Mouse (Mus musculus): ENCODE measurements around the gene Pla2g15. TPM values are rescaled to one million over a fixed set of nuclear protein-coding genes. Genes with fewer than 3 reads are reported as not detected.
"Not testable (repeated sequence)": the region's sequence is repeated elsewhere in the genome, so short reads cannot be mapped to it uniquely, and the experiment has no call there.

The Pla2g15 gene
- polyA plus RNA-seq, 1 experiment from 2014 or later, result 24.5 TPM

DNA sequence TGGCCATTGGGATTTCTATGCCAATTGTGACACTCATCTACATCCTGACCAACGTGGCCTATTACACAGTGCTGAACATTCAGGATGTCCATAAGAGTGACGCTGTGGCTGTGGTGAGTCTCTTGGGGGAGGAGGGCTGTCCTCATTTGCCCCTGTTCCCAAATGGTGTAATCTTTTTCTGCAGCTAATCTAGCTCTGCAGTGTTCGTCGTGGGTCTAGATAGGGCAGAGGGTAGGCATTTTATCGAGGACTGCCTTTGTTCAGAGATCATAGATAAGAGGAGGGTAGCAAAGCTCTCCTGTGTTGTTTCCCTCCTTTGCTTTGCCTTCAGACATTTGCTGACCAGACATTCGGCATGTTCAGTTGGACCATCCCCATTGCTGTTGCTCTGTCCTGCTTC, 43.0 kb downstream of the Pla2g15 start:
- peaks cover 25% of the 10 kb centered on the region for H3K36me3 ChIP-seq (ENCODE audit: control insufficient read depth, insufficient read depth, low read length)

DNA sequence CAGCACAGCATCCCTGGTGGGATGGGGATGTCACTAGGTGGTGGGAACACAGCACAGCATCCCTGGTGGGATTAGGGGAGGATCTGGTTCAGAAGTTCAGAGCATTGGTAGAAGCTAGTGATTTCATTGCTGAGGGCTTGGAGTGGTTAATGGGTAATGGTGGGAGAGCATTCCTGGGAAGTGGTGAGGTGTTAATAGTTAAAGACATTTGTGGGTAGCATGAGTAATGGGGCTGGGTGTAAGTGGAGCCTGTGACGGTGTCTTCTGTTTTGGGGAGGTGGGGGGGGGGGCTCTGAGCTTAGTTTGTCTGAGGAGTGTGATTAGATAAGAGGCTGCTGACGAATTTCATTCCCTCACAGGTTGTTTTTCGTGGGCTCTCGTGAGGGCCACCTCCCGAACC, 43.9 kb downstream of the Pla2g15 start:
- H3K4me3 ChIP-seq (ENCODE audit: low read depth, low read length), result no peak overlapping the region
- H3K27ac ChIP-seq (ENCODE audit: low read length), result no peak overlapping the region
- no peak overlapping the region for H3K4me2 ChIP-seq (ENCODE audit: low read length)
- ATAC-seq, result no peak
- H3K9ac ChIP-seq (ENCODE audit: low read depth, low read length), result no peak overlapping the region
- peaks cover 27% of the 10 kb centered on the region for H3K36me3 ChIP-seq (ENCODE audit: control insufficient read depth, insufficient read depth, low read length)
- no peaks in the 10 kb centered on the region for H3K27me3 ChIP-seq (ENCODE audit: control insufficient read depth, insufficient read depth, low read depth, low read length)
- H3K9me3 ChIP-seq (replicated peaks; ENCODE audit: control insufficient read depth, low read length, poor library complexity, severe bottlenecking), result no peaks in the 10 kb centered on the region
- WGBS, result 92% methylated on average over 5 of the region's 5 CpGs
- no peaks in the 10 kb centered on the region for H3K4me1 ChIP-seq (ENCODE audit: control insufficient read depth, insufficient read depth, low read length)

More for the DNA sequence above, 43.0 kb downstream of the Pla2g15 start:
- Histone ChIP-seq H3K9me3 (replicated peaks; ENCODE audit: control insufficient read depth, low read length, poor library complexity, severe bottlenecking) (no peaks in the 10 kb centered on the region), H3K9ac (ENCODE audit: low read depth, low read length) (no peak overlapping the region), H3K27me3 (ENCODE audit: control insufficient read depth, insufficient read depth, low read depth, low read length) (no peaks in the 10 kb centered on the region), H3K4me1 (ENCODE audit: control insufficient read depth, insufficient read depth, low read length) (no peaks in the 10 kb centered on the region), H3K4me3 (ENCODE audit: low read depth, low read length) (no peak overlapping the region), H3K27ac (ENCODE audit: low read length) (no peak overlapping the region), H3K4me2 (ENCODE audit: low read length) (no peak overlapping the region)
- ATAC-seq, result no peak
- WGBS, result 95% methylated on average over 6 of the region's 6 CpGs

GRCm38 (mm10) chr8:106198741-106199140, 48.5 kb downstream of the Pla2g15 start:
- Histone ChIP-seq H3K4me1 (ENCODE audit: control insufficient read depth, insufficient read depth, low read length) (no peaks in the 10 kb centered on the region), H3K4me2 (ENCODE audit: low read length) (no peak overlapping the region), H3K36me3 (ENCODE audit: control insufficient read depth, insufficient read depth, low read length) (peaks cover 32% of the 10 kb centered on the region), H3K27me3 (ENCODE audit: control insufficient read depth, insufficient read depth, low read depth, low read length) (no peaks in the 10 kb centered on the region), H3K9me3 (replicated peaks; ENCODE audit: control insufficient read depth, low read length, poor library complexity, severe bottlenecking) (no peaks in the 10 kb centered on the region), H3K4me3 (ENCODE audit: low read depth, low read length) (no peak overlapping the region), H3K9ac (ENCODE audit: low read depth, low read length) (no peak overlapping the region), H3K27ac (ENCODE audit: low read length) (no peak overlapping the region)
- WGBS, result 0% methylated on average over 1 of the region's 1 CpGs
- no peak for ATAC-seq

- WGBS, result 90% methylated on average over 3 of the region's 3 CpGs
- H3K9me3 ChIP-seq (replicated peaks; ENCODE audit: control insufficient read depth, low read length, poor library complexity, severe bottlenecking); H3K4me1 ChIP-seq (ENCODE audit: control insufficient read depth, insufficient read depth, low read length); H3K4me2 ChIP-seq (ENCODE audit: low read length); H3K27ac ChIP-seq (ENCODE audit: low read length); ATAC-seq; H3K27me3 ChIP-seq (ENCODE audit: control insufficient read depth, insufficient read depth, low read depth, low read length); H3K9ac ChIP-seq (ENCODE audit: low read depth, low read length); H3K4me3 ChIP-seq (ENCODE audit: low read depth, low read length): not testable (repeated sequence)
- peaks cover 29% of the 10 kb centered on the region for H3K36me3 ChIP-seq (ENCODE audit: control insufficient read depth, insufficient read depth, low read length)
Measured at GRCm38 (mm10) chr8:106199596-106199995, 49.4 kb downstream of the Pla2g15 start.

- H3K9ac ChIP-seq (ENCODE audit: low read depth, low read length), result peak overlapping the region; percentile 91
- H3K9me3 ChIP-seq (replicated peaks; ENCODE audit: control insufficient read depth, low read length, poor library complexity, severe bottlenecking), result no peaks in the 10 kb centered on the region
- peaks cover 15% of the 10 kb centered on the region for H3K4me1 ChIP-seq (ENCODE audit: control insufficient read depth, insufficient read depth, low read length)
- peak overlapping the region; percentile 84 for H3K4me3 ChIP-seq (ENCODE audit: low read depth, low read length)
- WGBS, result under 1% methylated on average over 35 of the region's 35 CpGs
- peak; percentile 75 for ATAC-seq
- peak overlapping the region; percentile 96 for H3K27ac ChIP-seq (ENCODE audit: low read length)
- H3K27me3 ChIP-seq (ENCODE audit: control insufficient read depth, insufficient read depth, low read depth, low read length), result no peaks in the 10 kb centered on the region
- H3K36me3 ChIP-seq (ENCODE audit: control insufficient read depth, insufficient read depth, low read length), result peaks cover 3% of the 10 kb centered on the region; the same call in 1 of the 2 replicates
- H3K4me2 ChIP-seq (ENCODE audit: low read length), result peak overlapping the region; percentile 94
Measured at GRCm38 (mm10) chr8:106210035-106210731, 60.0 kb downstream of the Pla2g15 start.

DNA sequence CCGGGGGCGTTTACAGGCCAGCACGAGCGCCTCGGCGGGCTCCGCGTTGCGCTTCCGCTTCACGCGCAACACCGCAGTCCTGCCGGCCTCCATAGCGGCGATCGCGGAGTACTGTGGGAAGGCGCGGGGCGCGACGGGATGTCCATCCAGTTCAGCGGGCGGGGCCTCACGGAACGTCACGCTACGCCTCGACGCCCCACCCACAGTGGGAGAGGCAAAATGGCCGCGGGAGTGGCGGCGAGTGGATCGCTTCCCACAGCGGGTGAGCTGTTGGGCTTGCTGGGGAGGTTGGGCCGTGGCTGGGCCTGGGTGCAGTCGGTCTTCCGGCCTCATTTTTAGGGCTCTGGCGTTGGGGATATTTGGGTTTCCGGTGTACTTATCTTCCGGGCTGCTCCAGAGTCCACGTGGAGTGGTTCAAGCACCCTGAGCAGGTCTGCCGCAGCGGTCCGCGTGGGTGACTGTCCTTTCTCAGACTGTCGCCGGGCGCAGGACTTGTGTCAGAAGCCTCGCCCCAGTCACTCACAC, 60.7 kb downstream of the Pla2g15 start, which contains the start of the genes Slc7a6os and Prmt7:
TSS of gene Slc7a6os (minus strand) at position 115 of the 525 bp plus-strand sequence.
TSS of gene Prmt7 (plus strand) at position 116 of the 525 bp plus-strand sequence.
- peak within 1 kb of the TSS; percentile 84 for H3K4me3 ChIP-seq (ENCODE audit: low read depth, low read length)
- H3K27ac ChIP-seq (ENCODE audit: low read length), result peak within 1 kb of the TSS; percentile 96
- ATAC-seq, result peak; percentile 99
- peaks cover 3% of the 10 kb centered on the region; the same call in 1 of the 2 replicates for H3K36me3 ChIP-seq (ENCODE audit: control insufficient read depth, insufficient read depth, low read length)
- peaks cover 15% of the 10 kb centered on the region for H3K4me1 ChIP-seq (ENCODE audit: control insufficient read depth, insufficient read depth, low read length)
- H3K27me3 ChIP-seq (ENCODE audit: control insufficient read depth, insufficient read depth, low read depth, low read length), result no peaks in the 10 kb centered on the region
- peak within 1 kb of the TSS; percentile 94 for H3K4me2 ChIP-seq (ENCODE audit: low read length)
- H3K9ac ChIP-seq (ENCODE audit: low read depth, low read length), result peak within 1 kb of the TSS; percentile 91
- WGBS, result under 1% methylated on average over 51 of the region's 52 CpGs
- no peaks in the 10 kb centered on the region for H3K9me3 ChIP-seq (replicated peaks; ENCODE audit: control insufficient read depth, low read length, poor library complexity, severe bottlenecking)

DNA sequence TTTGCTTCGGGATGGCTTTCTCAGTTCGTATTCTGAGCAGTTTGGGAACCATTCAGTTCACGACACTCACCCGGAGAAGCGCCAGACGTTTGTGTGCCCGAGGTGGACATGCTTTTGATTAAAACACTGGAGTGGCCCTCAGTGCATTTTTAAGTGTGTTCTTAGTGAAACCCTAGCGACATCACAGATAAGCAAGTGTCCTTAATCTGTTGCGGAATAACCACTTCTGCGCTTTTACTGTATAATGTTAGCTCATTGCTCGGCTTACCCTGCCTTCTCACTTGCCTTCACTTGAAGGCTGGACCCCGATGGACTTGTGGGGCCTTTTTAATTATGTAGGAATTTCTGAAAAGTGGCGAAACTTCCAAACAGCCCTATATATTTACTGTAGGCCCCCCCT, 61.2 kb downstream of the Pla2g15 start:
- 4% methylated on average over 13 of the region's 13 CpGs for WGBS
- Histone ChIP-seq H3K4me3 (ENCODE audit: low read depth, low read length) (peak overlapping the region; percentile 84), H3K27ac (ENCODE audit: low read length) (peak overlapping the region; percentile 96), H3K27me3 (ENCODE audit: control insufficient read depth, insufficient read depth, low read depth, low read length) (no peaks in the 10 kb centered on the region), H3K4me1 (ENCODE audit: control insufficient read depth, insufficient read depth, low read length) (peaks cover 15% of the 10 kb centered on the region), H3K9me3 (replicated peaks; ENCODE audit: control insufficient read depth, low read length, poor library complexity, severe bottlenecking) (no peaks in the 10 kb centered on the region), H3K4me2 (ENCODE audit: low read length) (peak overlapping the region; percentile 94), H3K36me3 (ENCODE audit: control insufficient read depth, insufficient read depth, low read length) (peaks cover 3% of the 10 kb centered on the region; the same call in 1 of the 2 replicates), H3K9ac (ENCODE audit: low read depth, low read length) (peak overlapping the region; percentile 91)
- peak; percentile 23 for ATAC-seq

DNA sequence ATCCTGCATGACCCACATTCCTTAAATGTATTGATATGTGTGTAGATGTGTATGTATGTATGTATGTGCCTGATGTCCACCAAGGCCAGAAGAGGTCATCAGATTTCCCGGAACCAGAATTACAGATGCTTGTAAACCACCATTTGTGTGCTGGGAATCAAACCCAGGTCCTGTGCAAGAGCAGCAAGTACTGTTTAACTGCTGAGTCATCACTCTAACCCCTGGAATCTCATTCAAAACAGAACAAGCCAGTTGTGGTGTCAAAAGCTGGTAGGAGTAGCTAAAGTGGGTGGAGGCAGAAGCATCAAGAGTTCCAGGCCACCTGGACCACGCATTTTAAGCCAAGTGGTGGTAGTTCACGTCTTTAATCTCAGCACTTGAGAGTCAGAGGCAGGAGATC, 63.8 kb downstream of the Pla2g15 start:
- Histone ChIP-seq H3K4me2 (ENCODE audit: low read length) (no peak overlapping the region), H3K27ac (ENCODE audit: low read length) (no peak overlapping the region), H3K4me1 (ENCODE audit: control insufficient read depth, insufficient read depth, low read length) (peaks cover 13% of the 10 kb centered on the region), H3K36me3 (ENCODE audit: control insufficient read depth, insufficient read depth, low read length) (peaks cover 9% of the 10 kb centered on the region; the same call in 1 of the 2 replicates), H3K9ac (ENCODE audit: low read depth, low read length) (no peak overlapping the region), H3K9me3 (replicated peaks; ENCODE audit: control insufficient read depth, low read length, poor library complexity, severe bottlenecking) (no peaks in the 10 kb centered on the region), H3K4me3 (ENCODE audit: low read depth, low read length) (no peak overlapping the region), H3K27me3 (ENCODE audit: control insufficient read depth, insufficient read depth, low read depth, low read length) (no peaks in the 10 kb centered on the region)
- ATAC-seq, result no peak
- WGBS, result 89% methylated on average over 3 of the region's 3 CpGs
